Mouse (Mus musculus): ENCODE results near the gene Zscan4-ps2.
"Not testable (repeated sequence)": the region's sequence is repeated elsewhere in the genome, so short reads cannot be mapped to it uniquely, and the experiment has no call there.

Zscan4-ps2 gene

DNA sequence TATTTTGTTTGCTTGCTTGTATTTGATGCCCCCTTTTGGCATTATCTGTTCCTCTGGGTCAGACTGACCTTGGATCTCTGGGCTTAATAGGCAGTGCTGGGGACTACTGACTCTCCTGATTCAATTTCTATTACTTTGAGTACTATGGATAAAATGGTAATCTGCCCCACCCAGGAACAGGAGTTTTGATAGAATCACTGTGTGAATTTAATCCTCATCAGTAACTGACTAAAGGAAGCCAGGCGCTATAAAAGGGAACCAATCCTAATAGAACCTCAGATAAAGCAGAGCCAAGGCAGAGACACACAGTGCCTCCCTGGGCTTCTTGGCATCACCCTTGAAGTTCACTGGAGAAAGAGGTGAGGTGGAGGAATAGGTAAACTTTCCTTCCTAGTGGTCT is at the start of gene Zscan4-ps2:
TSS of gene Zscan4-ps2 (plus strand) at position 301 of the 400 bp plus-strand sequence.
- DNase-seq (ENCODE audit: low read depth, low spot score), result not testable (repeated sequence)

Data from R1 (cell line).